Mouse (Mus musculus): ENCODE measurements around the gene Srl.

- TF ChIP-seq CTCF (IDR thresholded peaks at IDR 0.05) (no peak), EP300 (IDR thresholded peaks at IDR 0.05) (no peak)
Measured at GRCm38 (mm10) chr16:4473231-4473630, 68.4 kb downstream of the Srl start.
